Mouse (Mus musculus): ENCODE measurements around the gene Xrcc6. TPM values are rescaled to one million over a fixed set of nuclear protein-coding genes. Genes with fewer than 3 reads are reported as not detected.

Gene Xrcc6
- polyA plus RNA-seq, 1 experiment: 7.8 TPM

DNA sequence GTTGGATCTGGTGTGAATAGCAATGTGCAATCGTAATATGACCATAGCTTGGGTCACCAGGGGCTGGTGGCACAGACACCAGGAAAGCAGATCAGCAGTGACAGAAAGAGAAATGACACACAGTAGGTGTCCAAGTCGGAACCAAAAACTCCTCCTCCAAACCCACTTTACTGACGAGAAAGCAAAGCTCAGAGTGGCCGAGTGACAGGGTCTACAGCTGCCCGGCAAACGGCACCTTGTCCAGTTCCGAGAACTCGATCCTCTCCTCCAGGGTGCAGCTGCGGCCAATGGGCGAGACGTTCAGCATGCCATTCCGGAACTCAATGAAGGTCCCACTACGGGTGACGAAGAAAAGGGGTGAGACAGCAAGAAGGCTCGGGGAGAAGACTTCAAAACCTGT, 32.2 kb upstream of the Xrcc6 start:
- 97% methylated on average over 15 of the region's 15 CpGs for WGBS
- 0 out of 2 replicates have a peak, but pooled peaks cover 4% of the 10 kb centered on the region for H3K36me3 ChIP-seq (ENCODE audit: control insufficient read depth, insufficient read depth, low read length)
- H3K27ac ChIP-seq (ENCODE audit: insufficient read depth, low read depth, low read length): no peak overlapping the region
- no peak overlapping the region for H3K4me3 ChIP-seq (ENCODE audit: low read depth, low read length)
- no peak for TF ChIP-seq POLR2A (IDR thresholded peaks at IDR 0.05; ENCODE audit: low read depth, low read length)
- no peak for TF ChIP-seq CTCF (IDR thresholded peaks at IDR 0.05; ENCODE audit: extremely low read depth, insufficient read length, insufficient replicate concordance, low read depth, low read length)
- peaks cover 3% of the 10 kb centered on the region; the same call in 1 of the 2 replicates for H3K4me1 ChIP-seq (ENCODE audit: control insufficient read depth, insufficient read depth, insufficient read length, low read length)
- no peaks in the 10 kb centered on the region for H3K27me3 ChIP-seq (ENCODE audit: control insufficient read depth, insufficient read depth, low read length)

DNA sequence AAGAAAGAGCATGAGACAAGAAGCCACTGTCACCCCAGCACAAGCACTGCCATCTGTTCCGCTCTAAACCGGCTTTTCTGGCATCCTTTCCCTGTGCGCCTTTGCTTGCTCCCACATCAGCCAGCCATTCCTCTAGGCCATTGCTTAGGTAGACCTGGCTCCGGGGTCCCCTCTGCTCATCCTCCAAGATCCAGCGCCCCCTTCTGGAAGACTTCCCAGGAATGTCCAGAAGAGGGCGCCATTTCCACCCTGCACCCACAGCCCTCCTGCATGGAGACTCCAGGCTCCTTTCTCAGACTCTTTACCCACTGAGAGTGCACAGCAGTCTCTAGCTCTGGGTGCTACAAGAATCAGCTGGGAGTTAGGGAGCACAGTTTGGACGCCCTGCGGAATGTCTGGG, 31.2 kb upstream of the Xrcc6 start:
- no peak overlapping the region for H3K4me3 ChIP-seq (ENCODE audit: low read depth, low read length)
- 65% methylated on average over 8 of the region's 8 CpGs for WGBS
- H3K36me3 ChIP-seq (ENCODE audit: control insufficient read depth, insufficient read depth, low read length): 0 out of 2 replicates have a peak, but pooled peaks cover 3% of the 10 kb centered on the region
- H3K4me1 ChIP-seq (ENCODE audit: control insufficient read depth, insufficient read depth, insufficient read length, low read length): peaks cover 3% of the 10 kb centered on the region; the same call in 1 of the 2 replicates
- TF ChIP-seq POLR2A (IDR thresholded peaks at IDR 0.05; ENCODE audit: low read depth, low read length) (no peak), CTCF (IDR thresholded peaks at IDR 0.05; ENCODE audit: extremely low read depth, insufficient read length, insufficient replicate concordance, low read depth, low read length) (peak; percentile 97)
- H3K27me3 ChIP-seq (ENCODE audit: control insufficient read depth, insufficient read depth, low read length): no peaks in the 10 kb centered on the region
- no peak overlapping the region for H3K27ac ChIP-seq (ENCODE audit: insufficient read depth, low read depth, low read length)

DNA sequence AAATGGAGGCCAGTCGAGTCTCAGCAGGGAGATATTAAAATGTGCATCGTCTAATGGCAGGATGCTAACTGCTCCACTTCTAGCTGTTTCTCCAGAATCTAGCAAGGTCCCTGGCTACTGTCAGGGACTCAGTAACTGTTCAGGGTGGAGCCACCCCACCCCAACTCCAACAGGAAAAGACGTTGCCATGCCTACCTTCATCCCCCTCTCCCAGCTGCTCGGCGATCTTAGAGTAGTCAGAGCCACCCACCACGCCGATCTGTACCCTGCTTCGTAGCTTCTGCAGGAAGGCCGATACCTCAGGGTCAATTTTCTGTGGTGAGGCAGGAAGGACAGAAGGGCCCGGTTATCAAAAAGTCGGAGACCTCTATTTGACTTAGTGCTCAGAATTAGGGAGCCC, 30.0 kb upstream of the Xrcc6 start:
- H3K36me3 ChIP-seq (ENCODE audit: control insufficient read depth, insufficient read depth, low read length): 0 out of 2 replicates have a peak, but pooled peaks cover 3% of the 10 kb centered on the region
- H3K27me3 ChIP-seq (ENCODE audit: control insufficient read depth, insufficient read depth, low read length): no peaks in the 10 kb centered on the region
- 92% methylated on average over 11 of the region's 11 CpGs for whole genome bisulfite sequencing
- peaks cover 3% of the 10 kb centered on the region; the same call in 1 of the 2 replicates for H3K4me1 ChIP-seq (ENCODE audit: control insufficient read depth, insufficient read depth, insufficient read length, low read length)
- TF ChIP-seq POLR2A (IDR thresholded peaks at IDR 0.05; ENCODE audit: low read depth, low read length): no peak
- no peak for TF ChIP-seq CTCF (IDR thresholded peaks at IDR 0.05; ENCODE audit: extremely low read depth, insufficient read length, insufficient replicate concordance, low read depth, low read length)
- no peak overlapping the region for H3K27ac ChIP-seq (ENCODE audit: insufficient read depth, low read depth, low read length)
- H3K4me3 ChIP-seq (ENCODE audit: low read depth, low read length): no peak overlapping the region

DNA sequence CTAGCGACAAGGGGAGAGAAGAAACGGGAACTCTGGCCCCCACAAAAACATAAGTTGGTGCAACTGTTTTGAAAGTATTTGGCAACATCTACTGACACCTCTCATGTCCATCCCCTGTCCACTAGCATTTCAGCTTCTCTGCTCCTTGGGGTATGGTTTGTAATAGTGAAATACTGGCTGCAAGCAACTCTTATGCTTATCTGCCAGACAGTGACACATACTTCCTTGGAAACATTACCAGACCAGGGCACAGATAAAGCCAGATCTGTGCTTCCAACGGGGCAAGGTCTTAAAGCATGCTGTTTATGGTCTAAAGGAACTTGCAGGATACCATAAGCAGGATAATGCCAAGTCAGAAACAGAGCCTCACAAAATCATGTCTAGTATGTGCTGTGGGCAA, 28.7 kb upstream of the Xrcc6 start:
- Histone ChIP-seq H3K27me3 (ENCODE audit: control insufficient read depth, insufficient read depth, low read length) (no peaks in the 10 kb centered on the region), H3K4me3 (ENCODE audit: low read depth, low read length) (no peak overlapping the region), H3K36me3 (ENCODE audit: control insufficient read depth, insufficient read depth, low read length) (0 out of 2 replicates have a peak, but pooled peaks cover 3% of the 10 kb centered on the region), H3K4me1 (ENCODE audit: control insufficient read depth, insufficient read depth, insufficient read length, low read length) (peaks cover 3% of the 10 kb centered on the region; the same call in 1 of the 2 replicates), H3K27ac (ENCODE audit: insufficient read depth, low read depth, low read length) (no peak overlapping the region)
- no peak for TF ChIP-seq POLR2A (IDR thresholded peaks at IDR 0.05; ENCODE audit: low read depth, low read length)
- 73% methylated on average over 3 of the region's 3 CpGs for WGBS

DNA sequence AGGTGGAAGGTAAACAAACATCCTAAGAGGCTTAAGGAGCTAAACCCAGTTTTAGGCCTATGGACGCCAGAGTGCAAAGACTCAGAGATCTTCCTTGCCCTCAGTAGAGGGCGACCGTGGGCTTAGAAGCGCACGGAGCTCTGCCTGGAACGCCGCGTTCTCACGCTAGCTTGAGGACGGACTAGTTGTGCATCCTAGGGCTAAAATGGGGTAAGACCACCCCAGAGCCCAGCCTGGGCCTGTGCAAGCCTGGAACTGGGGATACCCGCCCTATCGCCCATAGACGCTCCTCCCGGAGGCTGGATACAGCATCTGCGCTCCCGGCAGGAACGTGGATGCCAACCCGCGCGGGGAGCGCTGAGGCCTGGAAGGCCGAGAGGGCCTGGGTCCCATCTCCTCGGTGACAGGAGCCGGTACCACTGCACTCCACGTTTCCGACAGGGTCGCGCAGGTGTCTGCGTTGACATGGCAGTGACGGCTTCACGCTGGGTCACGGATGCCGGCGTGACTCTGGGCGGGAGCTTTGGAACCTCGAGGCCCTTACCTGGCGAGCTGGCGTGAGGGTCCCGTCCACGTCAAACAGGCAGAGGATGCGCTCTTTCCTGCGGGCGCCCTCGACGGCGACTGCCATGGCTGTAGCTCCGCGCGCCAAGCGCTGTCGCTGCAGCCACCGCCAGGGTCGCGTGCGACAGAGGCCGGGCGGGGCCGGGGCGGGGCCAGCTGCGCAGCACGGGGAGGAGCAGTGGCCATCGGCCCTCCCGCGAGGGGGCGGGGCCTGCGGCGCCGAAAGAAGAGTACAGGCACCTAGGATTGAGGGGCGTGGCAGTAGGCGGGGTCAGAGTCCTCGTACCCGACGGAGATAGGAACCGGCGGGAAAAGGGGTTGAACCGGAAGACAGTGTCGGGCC, 27.2 kb upstream of the Xrcc6 start, which contains the start of gene Pmm1:
Pmm1 (minus strand) TSS at position 760 of the 907 bp plus-strand sequence.
- under 1% methylated on average over 77 of the region's 77 CpGs for WGBS
- H3K27me3 ChIP-seq (ENCODE audit: control insufficient read depth, insufficient read depth, low read length): no peaks in the 10 kb centered on the region

DNA sequence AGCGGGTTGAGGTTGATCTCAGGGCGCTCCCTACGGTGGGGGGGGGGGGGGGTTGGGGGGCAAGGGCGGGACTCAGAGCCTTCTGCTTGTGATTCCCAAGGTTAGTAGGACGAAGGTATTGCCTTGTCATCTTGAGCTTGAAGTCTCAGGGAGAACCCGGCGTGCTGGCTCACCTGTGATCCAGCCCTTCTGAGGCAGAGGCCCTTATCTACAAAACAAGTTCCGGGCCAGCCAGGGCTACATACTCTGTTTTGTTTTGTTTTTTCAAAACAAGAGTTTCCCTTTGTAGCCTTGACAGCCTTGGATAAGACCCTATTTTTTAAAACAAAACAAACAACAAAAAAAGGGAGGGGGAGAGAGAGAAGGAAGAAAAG, 26.6 kb upstream of the Xrcc6 start:
- TF ChIP-seq POLR2A (IDR thresholded peaks at IDR 0.05; ENCODE audit: low read depth, low read length) (no peak), CTCF (IDR thresholded peaks at IDR 0.05; ENCODE audit: extremely low read depth, insufficient read length, insufficient replicate concordance, low read depth, low read length) (no peak)
- Histone ChIP-seq H3K4me3 (ENCODE audit: low read depth, low read length) (peak overlapping the region; percentile 47), H3K36me3 (ENCODE audit: control insufficient read depth, insufficient read depth, low read length) (no peaks in the 10 kb centered on the region), H3K27ac (ENCODE audit: insufficient read depth, low read depth, low read length) (no peak overlapping the region), H3K27me3 (ENCODE audit: control insufficient read depth, insufficient read depth, low read length) (no peaks in the 10 kb centered on the region), H3K4me1 (ENCODE audit: control insufficient read depth, insufficient read depth, insufficient read length, low read length) (no peaks in the 10 kb centered on the region; the same call in 1 of the 2 replicates)
- WGBS: 3% methylated on average over 7 of the region's 8 CpGs

More for the DNA sequence above, 27.2 kb upstream of the Xrcc6 start, which contains the start of gene Pmm1:
- peak; percentile 49; the same call in 1 of the 2 replicates for TF ChIP-seq POLR2A (IDR thresholded peaks at IDR 0.05; ENCODE audit: low read depth, low read length)
- TF ChIP-seq CTCF (IDR thresholded peaks at IDR 0.05; ENCODE audit: extremely low read depth, insufficient read length, insufficient replicate concordance, low read depth, low read length): peak; percentile 66
- no peaks in the 10 kb centered on the region; the same call in 1 of the 2 replicates for H3K4me1 ChIP-seq (ENCODE audit: control insufficient read depth, insufficient read depth, insufficient read length, low read length)
- H3K27ac ChIP-seq (ENCODE audit: insufficient read depth, low read depth, low read length): peak within 1 kb of the TSS; percentile 27
- H3K36me3 ChIP-seq (ENCODE audit: control insufficient read depth, insufficient read depth, low read length): 0 out of 2 replicates have a peak, but pooled peaks cover under 1% of the 10 kb centered on the region
- peak within 1 kb of the TSS; percentile 72 for H3K4me3 ChIP-seq (ENCODE audit: low read depth, low read length)

DNA sequence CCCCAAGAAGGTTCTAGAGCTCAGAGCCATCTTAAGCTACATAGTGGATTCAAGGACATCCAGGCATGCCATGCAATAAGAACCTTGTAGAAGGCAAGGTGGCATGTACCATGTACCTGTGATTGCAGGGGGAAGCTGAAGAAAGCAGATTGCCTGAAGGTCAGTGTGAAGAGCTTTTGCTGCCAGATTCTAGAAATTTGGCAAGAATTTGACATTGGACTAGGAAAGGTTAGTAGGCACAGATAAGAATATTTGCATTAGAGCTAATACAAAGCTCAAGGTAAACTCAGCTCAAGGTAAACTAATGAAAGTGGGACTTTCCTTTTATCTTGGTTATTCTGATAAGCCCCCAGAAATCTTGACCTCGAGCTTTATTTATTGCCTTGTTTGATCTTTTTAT, 23.4 kb upstream of the Xrcc6 start:
- Histone ChIP-seq H3K36me3 (ENCODE audit: control insufficient read depth, insufficient read depth, low read length) (no peaks in the 10 kb centered on the region), H3K4me1 (ENCODE audit: control insufficient read depth, insufficient read depth, insufficient read length, low read length) (no peaks in the 10 kb centered on the region; the same call in 1 of the 2 replicates), H3K27me3 (ENCODE audit: control insufficient read depth, insufficient read depth, low read length) (no peaks in the 10 kb centered on the region), H3K4me3 (ENCODE audit: low read depth, low read length) (no peak overlapping the region), H3K27ac (ENCODE audit: insufficient read depth, low read depth, low read length) (no peak overlapping the region)
- TF ChIP-seq POLR2A (IDR thresholded peaks at IDR 0.05; ENCODE audit: low read depth, low read length) (no peak), CTCF (IDR thresholded peaks at IDR 0.05; ENCODE audit: extremely low read depth, insufficient read length, insufficient replicate concordance, low read depth, low read length) (no peak)
- WGBS: 19% methylated on average over 1 of the region's 1 CpGs

Data from small intestine, adult 2 months (tissue).